Mouse (Mus musculus): Measurements from ENCODE around the gene Rnf157. TPM values are rescaled to one million over a fixed set of nuclear protein-coding genes. Genes with fewer than 3 reads are reported as not detected.

The Rnf157 gene
- polyA plus RNA-seq, 1 experiment from 2014 or later = 8.6 TPM

DNA sequence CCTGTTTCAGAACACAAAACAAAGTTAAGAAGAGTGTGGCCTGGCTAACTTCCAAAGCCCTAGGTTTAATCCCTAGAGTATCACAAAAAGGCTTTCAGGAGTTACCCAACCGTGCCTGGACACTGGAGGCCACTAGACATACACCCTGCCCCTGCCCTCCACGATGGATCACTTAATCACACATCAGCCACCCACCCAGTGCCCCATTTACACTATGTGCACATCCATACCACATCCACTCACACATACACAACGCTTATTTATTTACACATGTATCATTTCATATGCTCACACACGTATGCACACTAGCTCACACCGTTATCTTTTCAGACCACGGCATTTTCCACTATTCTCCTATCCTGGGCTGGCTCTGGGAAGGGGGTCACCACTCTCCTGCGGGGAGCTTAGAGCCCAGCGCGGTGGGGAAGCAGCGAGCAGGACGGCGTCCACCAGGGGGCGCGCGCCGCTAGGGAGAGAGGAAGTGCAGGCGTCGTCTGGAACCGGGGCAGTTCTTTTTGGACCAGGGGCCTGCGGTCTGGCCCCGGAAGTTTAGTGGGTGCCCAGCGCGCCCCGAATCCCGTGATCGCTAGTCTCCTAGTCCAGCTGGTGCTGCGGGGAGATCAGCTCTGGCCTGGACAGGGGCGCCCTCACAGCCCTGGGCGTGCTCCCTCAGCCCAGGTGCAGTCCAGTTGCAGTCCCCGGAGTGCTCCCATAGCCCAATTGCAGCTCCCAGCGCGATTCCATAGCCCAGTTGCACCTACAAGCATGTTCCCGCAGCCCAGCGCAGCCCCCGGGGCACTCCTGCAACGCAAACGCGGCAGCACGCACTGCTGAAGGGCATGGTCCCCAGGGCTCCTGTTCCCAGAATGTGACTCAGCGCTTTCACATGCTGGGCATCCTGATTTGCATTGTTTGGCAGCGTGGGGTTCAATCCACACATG, 93.8 kb downstream of the Rnf157 start:
- no peaks in the 10 kb centered on the region for H3K36me3 ChIP-seq (ENCODE audit: control insufficient read depth, insufficient read depth, low read length)
- H3K4me2 ChIP-seq = peak overlapping the region; percentile 100
- peaks cover 3% of the 10 kb centered on the region; the same call in 1 of the 2 replicates for H3K4me1 ChIP-seq (ENCODE audit: control insufficient read depth, insufficient read depth, low read length)
- peak; percentile 47; the same call in 1 of the 2 replicates for ATAC-seq (replicated peaks; ENCODE audit: insufficient number of reproducible peaks, low FRiP score, low TSS enrichment)
- H3K27ac ChIP-seq (ENCODE audit: low read depth, low read length) = no peak overlapping the region
- H3K9me3 ChIP-seq (replicated peaks; ENCODE audit: control insufficient read depth, low read length) = no peaks in the 10 kb centered on the region
- 2% methylated on average over 41 of the region's 41 CpGs for WGBS (ENCODE audit: insufficient replicate concordance)
- H3K27me3 ChIP-seq (ENCODE audit: control insufficient read depth, insufficient read depth, low read length) = no peaks in the 10 kb centered on the region
- H3K4me3 ChIP-seq (ENCODE audit: low read depth, low read length) = peak overlapping the region; percentile 56
- peak overlapping the region; percentile 77 for H3K9ac ChIP-seq (ENCODE audit: low read depth, low read length)

- no peak overlapping the region for H3K4me3 ChIP-seq (ENCODE audit: low read depth, low read length)
- no peaks in the 10 kb centered on the region for H3K9me3 ChIP-seq (replicated peaks; ENCODE audit: control insufficient read depth, low read length)
- no peak overlapping the region for H3K27ac ChIP-seq (ENCODE audit: low read depth, low read length)
- no peaks in the 10 kb centered on the region for H3K4me1 ChIP-seq (ENCODE audit: control insufficient read depth, insufficient read depth, low read length)
- no peak for ATAC-seq (replicated peaks; ENCODE audit: insufficient number of reproducible peaks, low FRiP score, low TSS enrichment)
- H3K36me3 ChIP-seq (ENCODE audit: control insufficient read depth, insufficient read depth, low read length) = no peaks in the 10 kb centered on the region
- no peaks in the 10 kb centered on the region for H3K27me3 ChIP-seq (ENCODE audit: control insufficient read depth, insufficient read depth, low read length)
- H3K9ac ChIP-seq (ENCODE audit: low read depth, low read length) = no peak overlapping the region
- no peak overlapping the region for H3K4me2 ChIP-seq
- 46% methylated on average over 8 of the region's 8 CpGs for WGBS (ENCODE audit: insufficient replicate concordance)
These were observed 100.5 kb downstream of the Rnf157 start for GRCm38 (mm10) chr11:116312359-116312758.

DNA sequence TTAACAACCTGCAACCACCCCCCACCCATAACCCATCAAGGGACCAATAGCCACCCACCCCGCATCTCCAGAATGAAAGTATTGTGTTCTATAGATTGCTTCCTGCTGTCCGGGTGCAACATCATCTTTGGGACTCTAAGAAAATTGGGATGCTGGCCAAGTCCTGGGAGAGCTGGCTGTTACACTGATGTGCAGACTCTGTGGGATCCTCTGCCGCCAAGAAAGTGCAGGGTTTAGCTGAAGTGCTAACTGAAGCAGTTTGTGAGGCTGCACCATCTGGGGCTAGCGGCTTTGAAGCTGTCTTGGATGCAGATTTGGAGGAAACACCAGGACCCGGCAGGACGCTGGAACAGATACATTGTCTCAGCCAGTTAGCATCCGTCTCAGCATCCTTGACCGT, 101.7 kb downstream of the Rnf157 start:
- no peak overlapping the region for H3K4me3 ChIP-seq (ENCODE audit: low read depth, low read length)
- H3K9ac ChIP-seq (ENCODE audit: low read depth, low read length) = no peak overlapping the region

GRCm38 (mm10) chr11:116309601-116310000, 103.2 kb downstream of the Rnf157 start:
- 60% methylated on average over 3 of the region's 3 CpGs for WGBS (ENCODE audit: insufficient replicate concordance)
- Histone ChIP-seq H3K4me2 (no peak overlapping the region), H3K36me3 (ENCODE audit: control insufficient read depth, insufficient read depth, low read length) (no peaks in the 10 kb centered on the region), H3K27me3 (ENCODE audit: control insufficient read depth, insufficient read depth, low read length) (no peaks in the 10 kb centered on the region), H3K27ac (ENCODE audit: low read depth, low read length) (no peak overlapping the region), H3K4me1 (ENCODE audit: control insufficient read depth, insufficient read depth, low read length) (peaks cover 8% of the 10 kb centered on the region), H3K9me3 (replicated peaks; ENCODE audit: control insufficient read depth, low read length) (no peaks in the 10 kb centered on the region), H3K4me3 (ENCODE audit: low read depth, low read length) (no peak overlapping the region), H3K9ac (ENCODE audit: low read depth, low read length) (no peak overlapping the region)
- ATAC-seq (replicated peaks; ENCODE audit: insufficient number of reproducible peaks, low FRiP score, low TSS enrichment) = no peak

More for the DNA sequence above, 101.7 kb downstream of the Rnf157 start:
- Histone ChIP-seq H3K4me1 (ENCODE audit: control insufficient read depth, insufficient read depth, low read length) (peaks cover 2% of the 10 kb centered on the region; the same call in 1 of the 2 replicates), H3K36me3 (ENCODE audit: control insufficient read depth, insufficient read depth, low read length) (no peaks in the 10 kb centered on the region), H3K27me3 (ENCODE audit: control insufficient read depth, insufficient read depth, low read length) (no peaks in the 10 kb centered on the region), H3K27ac (ENCODE audit: low read depth, low read length) (no peak overlapping the region), H3K9me3 (replicated peaks; ENCODE audit: control insufficient read depth, low read length) (no peaks in the 10 kb centered on the region), H3K4me2 (no peak overlapping the region)
- WGBS (ENCODE audit: insufficient replicate concordance) = 49% methylated on average over 8 of the region's 8 CpGs
- ATAC-seq (replicated peaks; ENCODE audit: insufficient number of reproducible peaks, low FRiP score, low TSS enrichment) = no peak

DNA sequence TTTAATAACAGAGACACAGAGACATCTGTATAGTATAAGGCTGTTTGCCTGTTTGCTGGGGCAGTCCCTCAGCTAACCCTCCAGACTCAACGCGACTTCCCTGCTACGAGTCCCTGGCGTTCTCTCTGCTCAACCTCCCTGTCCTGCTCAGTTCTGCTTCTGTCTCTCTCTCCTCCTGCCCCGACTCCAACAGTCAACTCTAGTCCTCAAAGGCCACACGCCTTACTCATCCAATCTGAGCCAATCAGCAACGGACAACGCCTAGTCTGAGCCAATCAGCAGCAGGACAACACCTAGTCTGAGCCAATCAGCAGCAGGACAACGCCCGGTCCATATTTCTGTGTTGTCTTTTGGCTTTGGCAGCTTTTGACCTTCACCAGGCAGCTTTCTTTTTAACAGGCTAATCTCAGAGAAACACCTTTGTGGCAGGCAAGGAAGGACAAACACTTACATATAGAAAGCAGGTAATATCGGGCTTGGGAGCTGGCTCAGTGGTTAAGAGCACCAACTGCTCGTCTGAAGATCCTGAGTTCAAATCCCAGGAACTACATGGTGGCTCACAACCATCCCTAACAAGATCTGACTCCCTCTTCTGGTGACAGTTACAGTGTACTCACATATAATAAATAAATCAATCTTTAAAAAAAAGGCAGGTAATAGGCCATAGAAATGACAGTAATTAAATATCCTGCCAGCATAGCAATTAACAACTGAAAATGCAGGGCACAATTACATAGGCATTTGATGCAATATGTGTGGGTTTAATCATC, 104.9 kb downstream of the Rnf157 start:
- no peak for ATAC-seq (replicated peaks; ENCODE audit: insufficient number of reproducible peaks, low FRiP score, low TSS enrichment)

GRCm38 (mm10) chr11:116307019-116307725, 105.7 kb downstream of the Rnf157 start, which contains the start of gene Exoc7:
Gene Exoc7, minus strand, starts transcription at chr11:116307233.
- peaks cover 8% of the 10 kb centered on the region for H3K4me1 ChIP-seq (ENCODE audit: control insufficient read depth, insufficient read depth, low read length)
- H3K27ac ChIP-seq (ENCODE audit: low read depth, low read length) = no peak within 1 kb of the TSS
- H3K27me3 ChIP-seq (ENCODE audit: control insufficient read depth, insufficient read depth, low read length) = no peaks in the 10 kb centered on the region
- no peaks in the 10 kb centered on the region for H3K9me3 ChIP-seq (replicated peaks; ENCODE audit: control insufficient read depth, low read length)
- H3K4me3 ChIP-seq (ENCODE audit: low read depth, low read length) = peak within 1 kb of the TSS; percentile 60
- H3K9ac ChIP-seq (ENCODE audit: low read depth, low read length) = peak within 1 kb of the TSS; percentile 75
- WGBS (ENCODE audit: insufficient replicate concordance) = 82% methylated on average over 10 of the region's 10 CpGs
- ATAC-seq (replicated peaks; ENCODE audit: insufficient number of reproducible peaks, low FRiP score, low TSS enrichment) = no peak
- H3K36me3 ChIP-seq (ENCODE audit: control insufficient read depth, insufficient read depth, low read length) = peaks cover 11% of the 10 kb centered on the region
- peak within 1 kb of the TSS; percentile 86 for H3K4me2 ChIP-seq

More for the DNA sequence above, 104.9 kb downstream of the Rnf157 start:
- Histone ChIP-seq H3K4me2 (no peak overlapping the region), H3K9ac (ENCODE audit: low read depth, low read length) (no peak overlapping the region), H3K27me3 (ENCODE audit: control insufficient read depth, insufficient read depth, low read length) (no peaks in the 10 kb centered on the region), H3K4me1 (ENCODE audit: control insufficient read depth, insufficient read depth, low read length) (peaks cover 8% of the 10 kb centered on the region), H3K9me3 (replicated peaks; ENCODE audit: control insufficient read depth, low read length) (no peaks in the 10 kb centered on the region), H3K36me3 (ENCODE audit: control insufficient read depth, insufficient read depth, low read length) (peaks cover 5% of the 10 kb centered on the region), H3K4me3 (ENCODE audit: low read depth, low read length) (no peak overlapping the region), H3K27ac (ENCODE audit: low read depth, low read length) (no peak overlapping the region)
- 86% methylated on average over 12 of the region's 12 CpGs for WGBS (ENCODE audit: insufficient replicate concordance)

GRCm38 (mm10) chr11:116306126-116306982, 106.5 kb downstream of the Rnf157 start:
- whole genome bisulfite sequencing (ENCODE audit: insufficient replicate concordance) = 2% methylated on average over 53 of the region's 53 CpGs
- Histone ChIP-seq H3K9ac (ENCODE audit: low read depth, low read length) (peak overlapping the region; percentile 75), H3K4me2 (peak overlapping the region; percentile 86), H3K27me3 (ENCODE audit: control insufficient read depth, insufficient read depth, low read length) (no peaks in the 10 kb centered on the region), H3K4me3 (ENCODE audit: low read depth, low read length) (peak overlapping the region; percentile 60), H3K27ac (ENCODE audit: low read depth, low read length) (no peak overlapping the region), H3K9me3 (replicated peaks; ENCODE audit: control insufficient read depth, low read length) (no peaks in the 10 kb centered on the region), H3K36me3 (ENCODE audit: control insufficient read depth, insufficient read depth, low read length) (peaks cover 17% of the 10 kb centered on the region), H3K4me1 (ENCODE audit: control insufficient read depth, insufficient read depth, low read length) (peaks cover 8% of the 10 kb centered on the region)
- ATAC-seq (replicated peaks; ENCODE audit: insufficient number of reproducible peaks, low FRiP score, low TSS enrichment) = peak; percentile 84
